Mouse (Mus musculus) ovary, adult 18-20 months (tissue): ENCODE results near the gene Gm26657.

ENCODE experiments used
- DNase-seq: peaks from one replicate; pipeline ENCODE4 v3.0.0; 2022; ENCODE audit warnings: low spot score, mixed read lengths

Gm26657 gene

DNA sequence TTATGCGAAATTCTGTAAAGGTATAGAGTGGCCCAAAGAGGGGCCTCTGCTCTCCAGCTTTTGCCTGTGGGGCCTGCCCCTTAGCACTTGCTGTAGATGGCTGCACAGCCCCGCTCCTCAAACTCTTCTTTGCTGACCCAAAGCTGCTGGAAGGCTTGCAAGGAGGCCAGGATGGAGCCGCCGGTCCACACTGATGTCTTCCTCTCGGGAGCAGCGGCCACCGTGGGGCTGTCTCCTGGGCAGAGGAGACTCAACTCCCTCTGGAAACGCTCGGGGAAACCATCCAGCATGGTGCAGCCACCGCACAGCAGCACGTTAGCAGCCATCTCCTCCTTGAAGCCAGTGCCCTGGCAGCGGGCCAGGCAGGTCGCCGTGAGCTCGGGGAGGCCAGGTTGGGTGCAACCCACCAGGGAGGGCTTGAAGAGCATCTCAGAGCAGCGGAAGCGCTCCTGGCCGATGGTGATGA, at the start of gene Gm26657:
Gm26657 (plus strand) TSS at position 51 of the 466 bp plus-strand sequence.
- DNase-seq: no peak

GRCm38 (mm10) chr4:56696401-56696800, 43.5 kb upstream of the Gm26657 start:
- no peak for DNase-seq

- no peak for DNase-seq
Measured at GRCm38 (mm10) chr4:56698671-56699070, 41.2 kb upstream of the Gm26657 start.

DNA sequence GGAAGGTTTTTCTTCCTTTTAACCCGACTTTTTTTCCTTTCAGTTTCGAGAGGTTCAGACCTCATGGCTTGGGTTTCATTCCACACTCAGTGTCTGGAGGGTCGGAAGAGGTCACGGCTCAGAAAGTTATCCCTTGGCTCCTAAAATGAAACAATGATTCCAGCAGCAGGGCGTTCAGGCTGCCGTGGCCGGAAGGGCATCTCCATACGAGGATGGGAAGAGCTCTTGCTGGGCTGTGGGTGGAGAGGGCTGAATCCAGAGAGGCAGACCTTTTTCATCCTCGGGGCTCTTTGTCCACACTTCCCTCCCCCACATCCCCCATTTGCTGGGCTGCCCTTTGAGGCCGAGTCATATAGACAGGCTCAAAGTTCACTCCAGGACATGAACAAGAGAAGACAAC, 37.6 kb upstream of the Gm26657 start:
- no peak for DNase-seq

DNA sequence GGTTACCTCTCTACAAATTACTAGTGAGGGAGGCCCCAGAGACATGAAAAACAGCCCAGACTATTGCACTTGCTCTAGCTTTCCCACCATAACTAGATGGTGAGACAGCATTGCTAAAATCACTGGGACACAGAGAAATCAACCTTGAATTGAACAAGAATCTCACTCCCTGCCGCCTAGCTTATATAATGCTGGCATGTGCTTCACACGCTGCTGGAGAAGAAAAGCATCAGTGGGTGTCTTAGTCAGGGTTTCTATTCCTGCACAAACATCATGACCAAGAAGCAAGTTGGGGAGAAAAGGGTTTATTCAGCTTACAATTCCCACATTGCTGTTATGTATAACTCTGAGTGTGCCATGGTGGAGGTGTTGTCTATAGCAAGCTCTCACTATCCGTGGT, 26.7 kb upstream of the Gm26657 start:
- DNase-seq: no peak

DNA sequence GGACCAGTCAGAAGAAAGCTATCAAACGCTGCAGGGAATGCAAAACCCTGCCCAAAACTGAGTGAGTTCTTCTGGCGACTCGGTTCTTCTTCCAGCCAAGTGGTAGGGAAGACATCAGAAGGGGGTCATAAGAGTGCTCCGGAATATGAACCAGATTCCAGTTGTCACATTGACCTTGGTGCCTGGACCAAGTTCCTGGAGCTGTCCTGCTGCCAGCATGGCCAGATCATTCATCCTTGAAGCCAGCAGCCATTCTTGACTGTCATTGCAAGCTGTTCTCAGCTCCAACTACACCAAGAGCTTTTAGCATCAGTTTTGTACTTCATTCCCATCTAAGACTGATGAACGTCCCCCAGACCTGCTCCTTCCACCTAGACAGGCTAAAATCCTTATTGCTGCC, 23.1 kb upstream of the Gm26657 start:
- no peak for DNase-seq

DNA sequence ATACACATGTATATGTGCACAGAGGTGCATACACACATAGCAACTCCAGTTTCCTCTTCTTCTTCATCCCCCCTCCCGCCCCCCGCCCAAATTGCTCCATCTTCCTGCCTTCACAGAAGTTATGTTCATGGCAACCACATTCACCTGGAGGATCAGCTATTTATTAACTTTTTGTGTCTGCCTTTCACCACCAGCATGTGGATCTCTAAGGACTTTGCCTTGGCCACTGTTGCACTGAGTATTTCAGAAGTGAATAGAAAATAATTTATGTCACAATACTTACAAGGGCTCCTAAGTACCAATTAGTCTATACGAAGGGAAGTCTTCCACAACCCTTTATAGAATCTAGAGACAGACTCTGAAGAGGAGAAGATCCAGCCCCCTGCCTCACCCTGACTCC, 21.9 kb upstream of the Gm26657 start:
- DNase-seq: no peak

- DNase-seq: no peak
Measured at GRCm38 (mm10) chr4:56718573-56719442, 21.1 kb upstream of the Gm26657 start.

GRCm38 (mm10) chr4:56719456-56719855, 20.4 kb upstream of the Gm26657 start:
- no peak for DNase-seq

GRCm38 (mm10) chr4:56720403-56720802, 19.5 kb upstream of the Gm26657 start:
- DNase-seq: no peak

DNA sequence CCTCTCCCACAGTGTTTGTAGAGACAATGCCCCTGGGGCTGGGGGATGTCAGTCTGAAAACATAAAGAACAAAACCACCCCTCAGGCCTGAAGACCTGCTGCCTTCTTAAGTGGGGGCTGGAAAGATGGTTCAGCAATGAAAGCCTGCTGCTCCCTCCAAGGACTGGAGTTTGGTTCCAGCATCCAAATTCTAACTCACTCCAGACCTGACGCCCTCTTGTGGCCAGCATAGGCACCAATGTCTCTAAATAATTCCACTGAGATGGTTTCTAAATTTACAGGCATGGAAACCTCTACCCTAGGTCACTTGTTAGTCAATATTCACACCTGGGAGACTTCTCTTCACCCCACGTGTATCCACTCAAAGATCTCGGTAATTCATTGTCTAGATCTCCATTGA, 18.4 kb upstream of the Gm26657 start:
- DNase-seq: no peak

DNA sequence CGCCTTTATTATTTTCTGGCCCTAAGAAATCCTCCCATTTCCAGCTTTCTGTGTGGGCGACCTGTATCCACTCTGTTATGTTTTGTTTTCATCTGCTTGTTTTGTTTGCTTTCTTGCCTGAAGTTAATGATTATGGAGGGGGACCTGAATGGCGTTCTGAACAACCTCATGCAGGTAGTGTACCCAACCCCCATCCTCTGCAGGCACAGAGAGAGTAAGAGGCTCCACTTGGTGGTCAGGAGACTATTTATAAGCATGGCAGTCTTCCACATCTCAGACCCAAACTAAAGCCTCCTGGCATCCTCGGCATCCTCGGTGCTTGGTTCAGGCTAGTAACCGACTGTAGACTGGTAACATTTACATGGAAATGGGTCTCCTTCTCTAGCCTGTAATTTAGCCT, 17.5 kb upstream of the Gm26657 start:
- no peak for DNase-seq

DNA sequence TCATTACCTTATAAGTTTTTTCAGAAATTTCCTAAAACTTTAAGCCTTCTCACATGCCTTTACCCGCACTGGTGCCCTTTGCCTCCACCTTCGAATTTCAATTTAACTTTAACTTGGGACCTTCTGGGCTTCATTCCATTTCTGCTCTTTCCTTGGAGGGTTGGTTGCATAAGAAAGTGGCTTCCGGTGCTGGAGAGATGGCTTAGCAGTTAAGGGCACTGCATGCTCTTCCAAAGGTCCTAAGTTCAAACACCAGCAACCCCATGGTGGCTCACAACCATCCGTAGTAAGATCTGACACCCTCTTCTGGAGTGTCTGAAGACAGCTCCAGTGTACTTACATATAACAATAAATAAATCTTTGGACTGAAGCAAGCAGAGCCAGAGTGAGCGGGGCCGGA, 16.6 kb upstream of the Gm26657 start:
- DNase-seq: no peak

DNA sequence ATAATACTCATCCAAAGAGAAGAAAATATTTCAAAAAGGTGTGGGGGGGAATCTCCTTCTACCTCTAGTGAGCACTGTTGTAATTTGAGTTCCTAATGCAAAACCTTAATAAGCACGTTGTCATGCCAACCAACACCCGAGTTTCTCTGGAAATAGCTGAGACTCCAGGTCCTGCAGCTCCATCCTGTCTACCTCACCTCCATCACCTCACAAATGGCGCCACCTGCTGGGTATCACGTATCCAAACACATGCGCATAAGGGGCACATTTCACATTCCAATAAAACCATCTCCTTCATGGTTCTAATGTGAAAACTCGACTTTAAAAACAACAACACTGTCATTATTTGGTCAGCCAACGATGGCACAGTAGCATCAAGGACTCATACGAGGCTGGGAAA, 14.0 kb upstream of the Gm26657 start:
- no peak for DNase-seq

DNA sequence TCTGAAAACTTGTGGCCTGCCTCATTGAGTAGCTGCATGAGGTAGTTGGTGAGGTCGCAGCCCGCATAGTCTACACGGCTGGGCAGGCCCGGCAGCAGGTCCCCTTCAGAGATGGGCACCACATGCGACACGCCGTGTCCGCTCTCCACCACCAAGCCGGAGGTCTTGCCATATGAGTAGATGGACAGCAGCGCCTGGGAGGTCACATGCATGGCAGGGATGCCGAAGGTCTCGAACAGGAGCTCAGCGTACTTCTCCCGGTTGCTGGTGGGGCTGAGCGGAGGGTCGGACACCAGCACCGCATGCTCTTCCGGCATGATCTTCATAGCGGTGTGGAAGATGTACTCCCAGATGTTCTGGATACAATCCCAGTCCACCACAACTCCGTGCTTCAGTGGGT, 741 bp downstream of the Gm26657 start:
- no peak for DNase-seq

- DNase-seq: no peak
Measured at GRCm38 (mm10) chr4:56741041-56741493, 1.2 kb downstream of the Gm26657 start, which contains the start of gene Actl7b. TSS of gene Actl7b (minus strand) at chr4:56741443.

- no peak for DNase-seq
Measured at GRCm38 (mm10) chr4:56742698-56743097, 2.8 kb downstream of the Gm26657 start.

DNA sequence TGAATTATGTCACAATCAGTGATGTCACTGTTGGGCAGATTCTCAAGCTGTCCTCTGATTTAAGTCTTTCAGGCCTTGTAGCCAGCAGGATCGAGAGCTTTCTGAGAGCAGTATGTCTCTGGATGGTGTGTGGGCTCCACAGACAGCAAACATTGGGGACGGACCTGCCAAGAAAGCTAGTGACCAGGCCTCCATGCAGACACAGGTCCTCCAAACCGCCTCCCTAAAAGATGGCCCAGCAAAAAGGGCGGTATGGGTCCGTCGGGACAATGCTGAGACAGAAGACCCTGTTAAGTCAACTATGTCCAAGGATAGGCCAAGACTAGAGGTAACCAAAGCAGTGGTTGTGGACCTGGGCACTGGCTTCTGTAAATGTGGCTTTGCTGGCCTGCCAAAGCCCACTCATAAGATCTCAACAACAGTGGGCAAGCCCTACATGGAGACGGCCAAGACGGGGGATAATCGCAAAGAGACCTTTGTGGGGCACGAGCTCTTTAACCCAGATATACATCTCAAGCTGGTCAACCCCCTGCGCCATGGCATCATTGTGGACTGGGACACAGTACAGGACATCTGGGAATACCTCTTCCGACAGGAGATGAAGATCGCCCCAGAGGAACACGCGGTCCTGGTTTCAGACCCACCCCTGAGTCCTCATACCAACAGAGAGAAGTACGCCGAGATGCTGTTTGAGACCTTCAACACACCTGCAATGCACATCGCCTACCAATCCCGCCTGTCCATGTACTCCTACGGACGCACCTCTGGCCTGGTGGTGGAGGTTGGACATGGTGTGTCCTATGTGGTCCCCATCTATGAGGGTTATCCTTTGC, 3.7 kb downstream of the Gm26657 start, which contains the start of gene Actl7a:
Actl7a (plus strand) TSS at position 51 of the 833 bp plus-strand sequence.
- no peak for DNase-seq

DNA sequence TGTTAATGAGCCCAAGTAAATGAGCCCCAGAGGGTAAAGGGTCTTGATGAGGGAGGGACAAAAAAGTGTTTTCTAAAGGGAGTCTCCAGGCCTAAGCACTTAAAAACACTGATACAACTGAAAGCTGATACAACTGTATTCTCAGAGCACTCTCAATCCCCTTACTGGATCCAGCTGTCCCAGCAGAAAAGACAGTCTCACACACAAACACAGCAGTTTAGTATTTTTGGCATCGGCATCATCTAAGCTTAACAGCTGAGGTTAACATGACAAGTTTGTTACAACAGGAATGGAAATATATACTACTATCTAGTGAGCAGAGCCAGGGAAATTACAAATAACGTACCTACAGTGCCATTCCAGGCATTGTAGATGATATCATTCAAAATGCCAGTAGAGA, 6.5 kb downstream of the Gm26657 start:
- DNase-seq: no peak

GRCm38 (mm10) chr4:56747456-56747855, 7.6 kb downstream of the Gm26657 start:
- no peak for DNase-seq

GRCm38 (mm10) chr4:56756021-56756420, 16.2 kb downstream of the Gm26657 start:
- DNase-seq: no peak

DNA sequence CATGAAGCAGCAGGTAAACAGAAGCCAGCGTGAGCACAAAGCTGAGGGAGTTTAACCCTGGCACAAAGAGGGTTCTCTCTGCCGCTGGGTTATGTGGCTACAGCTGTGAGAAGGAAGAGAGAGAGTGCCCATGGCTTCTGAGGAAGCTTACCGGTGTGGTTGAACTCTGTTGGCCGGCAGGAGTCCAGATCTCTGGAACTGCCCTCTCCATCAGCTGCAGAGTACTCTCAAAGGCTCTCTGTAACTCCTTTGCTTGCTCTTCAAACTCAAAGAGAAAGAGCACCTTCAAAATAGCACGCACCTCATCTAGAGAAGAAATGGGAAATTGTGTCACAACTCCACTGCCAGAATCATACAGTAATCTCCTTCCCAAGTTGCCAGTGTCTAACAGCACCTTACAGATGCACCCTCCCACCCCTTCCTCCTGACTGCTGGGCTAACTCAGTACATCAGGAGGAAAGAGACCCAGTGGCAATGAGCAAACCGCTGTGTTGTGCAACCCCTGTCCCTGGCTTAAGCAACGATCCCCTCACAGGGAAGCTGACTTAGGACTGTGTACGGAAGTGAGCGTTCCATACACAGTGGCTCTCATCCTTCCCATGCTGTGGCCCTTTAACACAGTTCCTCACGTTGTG, 17.2 kb downstream of the Gm26657 start:
- DNase-seq: no peak
